Comparison of ENCODE assay signal across 9 mouse cellular contexts in the genomic region with DNA sequence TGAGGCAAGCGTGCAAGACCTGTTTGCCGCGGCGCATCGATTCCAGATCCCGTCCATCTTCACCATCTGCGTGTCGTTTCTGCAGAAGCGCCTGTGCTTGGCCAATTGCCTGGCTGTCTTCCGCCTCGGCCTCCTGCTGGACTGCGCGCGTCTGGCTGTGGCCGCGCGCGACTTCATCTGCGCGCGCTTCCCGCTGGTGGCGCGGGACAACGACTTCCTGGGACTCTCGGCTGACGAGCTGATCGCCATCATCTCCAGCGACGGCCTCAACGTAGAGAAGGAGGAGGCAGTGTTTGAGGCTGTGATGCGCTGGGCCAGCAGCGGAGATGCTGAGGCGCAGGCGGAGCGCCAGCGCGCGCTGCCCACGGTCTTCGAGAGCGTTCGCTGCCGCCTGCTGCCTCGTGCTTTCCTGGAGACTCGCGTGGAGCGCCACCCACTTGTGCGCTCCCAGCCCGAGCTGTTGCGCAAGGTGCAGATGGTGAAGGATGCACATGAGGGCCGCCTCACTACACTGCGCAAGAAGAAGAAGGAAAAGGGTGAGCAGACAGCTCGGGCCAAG. TPM values are rescaled to one million over a fixed set of nuclear protein-coding genes. Genes with fewer than 3 reads are reported as not detected.
DNase-seq lines count a peak whose midpoint lies in the region; ATAC-seq lines count a peak whose summit lies in the region.
"Had no signal": no experiment of that assay in that cellular context is flagged by ENCODE, and none has a peak within 500 bp of the region (broad histone marks: within the 10 kb centered on the region; RNA-seq: fewer than 3 reads in every experiment).

No protein-coding gene starts in this region.

- ATAC-seq in stomach, embryonic 14.5 days (ENCODE audit: insufficient number of reproducible peaks, insufficient read depth, low FRiP score, low read depth): no peak; the same call in 1 of the 2 replicates
- ATAC-seq in activated CD4-positive, CD25-positive, alpha-beta regulatory T cell, adult 4 months: no peak

- H3K4me2 ChIP-seq in stomach, embryonic 14.5 days (replicated peaks; ENCODE audit: low read depth, low read length): peak overlapping the region; percentile 54

- H3K4me1 ChIP-seq in stomach, embryonic 14.5 days (ENCODE audit: control insufficient read depth, insufficient read depth, low read length): peaks cover 6% of the 10 kb centered on the region; the same call in 1 of the 2 replicates

- no peaks in the 10 kb centered on the region for H3K9me3 ChIP-seq in stomach, embryonic 14.5 days (ENCODE audit: control insufficient read depth, low read depth, low read length)

- no peak overlapping the region for H3K27ac ChIP-seq in stomach, embryonic 14.5 days (ENCODE audit: low read length)

- H3K27me3 ChIP-seq in stomach, embryonic 14.5 days (ENCODE audit: control insufficient read depth, insufficient read depth, low read length): peaks cover 21% of the 10 kb centered on the region

- no peaks in the 10 kb centered on the region for H3K36me3 ChIP-seq in stomach, embryonic 14.5 days (ENCODE audit: control insufficient read depth, insufficient read depth, low read length)

- 14% methylated on average over 53 of the region's 54 CpGs for WGBS in stomach, embryonic 14.5 days

- H3K4me3 ChIP-seq in stomach, embryonic 14.5 days (ENCODE audit: low read depth, low read length): peak overlapping the region; percentile 29

- 0 out of 2 replicates have a peak overlapping the region, but pooled peaks have one; percentile 6 for H3K9ac ChIP-seq in stomach, embryonic 14.5 days (replicated peaks; ENCODE audit: low read depth, low read length)

- DNase-seq in cerebellum, postnatal 14 days: peak; percentile 65 to 77
- no peak for DNase-seq in cerebellum, adult 9-10 months
- peak; percentile 71 for DNase-seq in ZHBTc4 (ENCODE audit: low read depth, low spot score)
- peak; percentile 80 to 84 for DNase-seq in frontal cortex, postnatal 36 days (ENCODE audit: low spot score in 2 of 2)
- DNase-seq in layer of hippocampus, adult 8-10 months (ENCODE audit: low spot score in 2 of 2): peak; percentile 82 to 85
- peak; percentile 59 for DNase-seq in mesoderm, embryonic 11.5 days (ENCODE audit: low read depth, low spot score)

RNA-seq across cellular contexts. Expression of a gene that starts 0.7 kb away (rescaled TPM):
- total RNA-seq in layer of hippocampus, adult 8-10 months (2022): 1 to 10 TPM; 3.5 to 5.7 (median 4.4) TPM
- polyA plus RNA-seq in stomach, embryonic 14.5 days (2014; fragmentation: Nextera tagmentation; extraction: Ambion mirVana): 0.17 and 0.57 TPM in 2 replicates
- polyA plus RNA-seq in activated CD4-positive, CD25-positive, alpha-beta regulatory T cell, adult 4 months (2017; shearing (Covaris generic)): not detected
- polyA plus RNA-seq: spleen, adult 2 months had no signal

RNA-seq across cellular contexts. Expression of a gene that starts 14.2 kb away (rescaled TPM):
- 10 to 100 TPM; 15.2 to 23.6 (median 20.1) TPM for total RNA-seq in layer of hippocampus, adult 8-10 months (2022)
- polyA plus RNA-seq in stomach, embryonic 14.5 days (2014; fragmentation: Nextera tagmentation; extraction: Ambion mirVana): 0.78 and 1.1 TPM in 2 replicates
- not detected for polyA plus RNA-seq in activated CD4-positive, CD25-positive, alpha-beta regulatory T cell, adult 4 months (2017; shearing (Covaris generic))

RNA-seq across cellular contexts. Expression of a gene that starts 19.0 kb away (rescaled TPM):
- total RNA-seq in layer of hippocampus, adult 8-10 months (2022): 100 to 1,000 TPM in 2 of 4 experiments, 10 to 100 TPM in 2; 97.3 to 102 (median 99.5) TPM
- polyA plus RNA-seq in stomach, embryonic 14.5 days (2014; fragmentation: Nextera tagmentation; extraction: Ambion mirVana): 12.5 and 13.7 TPM in 2 replicates
- polyA plus RNA-seq in activated CD4-positive, CD25-positive, alpha-beta regulatory T cell, adult 4 months (2017; shearing (Covaris generic)): not detected

RNA-seq across cellular contexts. Expression of a gene that starts 59.2 kb away (rescaled TPM):
- 100 to 1,000 TPM in 3 of 4 experiments, 10 to 100 TPM in 1; 96.7 to 159 (median 122) TPM for total RNA-seq in layer of hippocampus, adult 8-10 months (2022)
- 88.1 and 102 TPM in 2 replicates for polyA plus RNA-seq in stomach, embryonic 14.5 days (2014; fragmentation: Nextera tagmentation; extraction: Ambion mirVana)
- polyA plus RNA-seq in activated CD4-positive, CD25-positive, alpha-beta regulatory T cell, adult 4 months (2017; shearing (Covaris generic)): 100 to 1,000 TPM in 1 of 2 experiments, 10 to 100 TPM in 1; 90.3 to 104 TPM

Comparison
In these comparisons a context has a peak if more than half of its experiments do, and no peak if none do; other contexts are left out.
1. RNA of a gene that starts 19.0 kb away (polyA plus RNA-seq): 12.5 to 13.7 TPM in stomach, embryonic 14.5 days; not detected in activated CD4-positive, CD25-positive, alpha-beta regulatory T cell, adult 4 months; every median in the first group is over 10 times any median in the second.